Mouse (Mus musculus) E14TG2a.4 (cell line): ENCODE measurements around the gene Moxd1.

Experiments used
- H3K27me3 ChIP-seq: 2 replicates; pipeline ENCODE4 v1.6.1; 2014; ENCODE audit warnings: low read length, control low read depth; ENCODE audit not compliant: insufficient read depth
- H3K36me3 ChIP-seq: 2 replicates; pipeline ENCODE4 v1.6.1; 2014; ENCODE audit warnings: low read length, control low read depth; ENCODE audit not compliant: insufficient read depth
- H3K4me1 ChIP-seq: replicated peaks from 2 replicates; pipeline ENCODE4 v1.6.1; 2014; ENCODE audit warnings: low read depth, low read length, control low read depth
- H3K4me3 ChIP-seq: replicated peaks from 2 replicates; pipeline ENCODE4 v1.5.1; 2014; ENCODE audit warnings: mild to moderate bottlenecking, low read length
- H3K9me3 ChIP-seq: 2 replicates; pipeline ENCODE4 v1.6.1; 2014; ENCODE audit warnings: low read length, control low read depth
- CTCF ChIP-seq: conservative IDR thresholded peaks from 2 replicates; pipeline ENCODE4 v1.5.1; 2014; ENCODE audit warnings: low read length
- NANOG ChIP-seq: IDR thresholded peaks from 2 replicates; pipeline ENCODE4 v1.6.1; 2014; ENCODE audit warnings: borderline replicate concordance, low read length, mixed read lengths
- POU5F1 ChIP-seq: IDR thresholded peaks from 2 replicates; pipeline ENCODE4 v1.6.1; 2014; ENCODE audit warnings: low read length, borderline replicate concordance

The Moxd1 gene

DNA sequence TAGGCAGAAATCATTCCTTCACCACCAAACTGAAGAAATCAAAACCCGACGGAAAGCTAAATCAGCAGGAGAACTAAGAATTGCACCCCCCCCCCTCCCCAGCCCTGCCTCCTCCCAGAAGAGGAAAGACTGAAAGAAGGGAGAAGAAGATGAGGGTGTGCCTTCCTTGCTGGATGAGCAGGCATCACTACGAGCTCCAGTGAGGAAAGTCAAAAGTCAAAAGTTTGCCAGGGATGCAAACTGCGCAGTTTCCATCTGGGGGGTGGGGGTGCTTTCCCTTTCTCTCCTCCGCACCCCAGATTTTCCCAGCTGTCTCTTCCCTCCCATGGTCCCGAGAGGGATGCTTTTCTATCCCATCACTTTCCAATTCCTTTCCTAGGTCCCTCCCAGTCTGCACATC is 406 bp upstream of the Moxd1 start:
- peaks cover 41% of the 10 kb centered on the region for H3K27me3 ChIP-seq
- H3K4me1 ChIP-seq = peaks cover 10% of the 10 kb centered on the region; the same call in 1 of the 2 replicates
- H3K9me3 ChIP-seq = no peaks in the 10 kb centered on the region
- H3K36me3 ChIP-seq = no peaks in the 10 kb centered on the region
- H3K4me3 ChIP-seq = peak overlapping the region; percentile 79
- TF ChIP-seq NANOG = no peak
- TF ChIP-seq CTCF = no peak
- TF ChIP-seq POU5F1 = no peak

DNA sequence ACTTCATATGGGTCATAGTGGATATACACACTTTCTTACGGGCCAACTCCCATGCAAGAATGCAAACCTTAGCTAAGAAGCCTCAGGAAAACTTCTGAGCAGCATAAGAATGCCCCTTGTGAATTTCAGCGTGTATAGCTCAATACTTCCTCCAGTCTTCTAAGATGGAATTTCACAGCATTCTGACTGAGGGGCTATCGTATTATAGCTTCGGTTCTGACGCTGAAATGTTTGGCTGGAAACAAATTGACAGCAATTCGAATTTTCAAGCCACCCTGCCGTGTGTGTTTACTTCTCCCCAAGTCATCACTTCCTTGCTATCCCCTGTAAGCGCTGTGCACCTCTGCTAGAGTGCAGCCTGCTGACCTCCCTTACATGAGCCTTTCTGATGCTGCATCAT is 1.3 kb downstream of the Moxd1 start:
- H3K36me3 ChIP-seq = no peaks in the 10 kb centered on the region
- no peak for TF ChIP-seq NANOG
- TF ChIP-seq CTCF = no peak
- H3K4me1 ChIP-seq = peaks cover 10% of the 10 kb centered on the region; the same call in 1 of the 2 replicates
- no peak overlapping the region for H3K4me3 ChIP-seq
- peaks cover 43% of the 10 kb centered on the region for H3K27me3 ChIP-seq
- H3K9me3 ChIP-seq = no peaks in the 10 kb centered on the region

DNA sequence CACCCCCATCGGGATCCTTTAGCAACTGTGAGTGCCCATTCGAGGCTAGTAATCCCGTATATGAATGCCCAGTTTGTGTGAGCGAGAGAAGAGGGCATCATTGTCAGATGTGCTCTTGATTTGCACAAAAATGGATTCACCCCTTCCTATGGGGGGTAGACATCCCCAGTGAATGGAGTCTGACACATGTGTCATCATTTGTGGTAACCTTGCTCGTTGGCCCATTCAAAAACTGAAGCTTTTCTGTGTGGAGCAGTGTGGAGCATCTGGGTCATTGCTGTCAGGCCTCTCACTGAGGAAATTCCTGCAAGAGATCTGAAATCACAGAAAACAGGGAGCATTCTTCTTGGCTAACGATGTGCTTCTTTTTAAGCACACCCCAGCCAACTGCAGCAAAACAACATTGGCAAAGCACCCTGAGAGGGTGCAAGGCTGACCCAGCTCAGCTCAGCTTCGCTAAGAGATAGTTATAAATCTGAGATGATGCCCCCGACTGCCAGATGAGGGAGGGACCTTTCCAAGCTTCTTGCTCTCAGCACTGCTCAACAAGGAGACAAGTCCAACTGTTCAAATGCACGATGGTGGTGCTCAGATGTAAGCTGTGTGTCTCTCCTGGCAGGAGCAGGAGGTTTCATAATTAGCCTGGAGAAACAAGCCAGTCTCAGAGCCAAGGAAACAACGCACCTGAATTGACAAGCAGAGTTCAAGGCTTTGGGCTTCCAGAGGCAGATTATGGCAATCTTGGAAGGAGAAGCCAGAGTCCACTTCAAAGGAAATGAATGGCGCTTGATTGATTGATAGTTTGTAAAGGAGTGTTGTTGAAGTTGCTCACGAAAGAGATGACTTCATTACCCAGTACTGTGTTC is 5.2 kb downstream of the Moxd1 start:
- H3K4me3 ChIP-seq = no peak overlapping the region
- peaks cover 22% of the 10 kb centered on the region for H3K27me3 ChIP-seq
- TF ChIP-seq POU5F1 (no peak), NANOG (no peak), CTCF (no peak)
- H3K4me1 ChIP-seq = peaks cover 2% of the 10 kb centered on the region; the same call in 1 of the 2 replicates
- no peaks in the 10 kb centered on the region for H3K9me3 ChIP-seq
- no peaks in the 10 kb centered on the region for H3K36me3 ChIP-seq

DNA sequence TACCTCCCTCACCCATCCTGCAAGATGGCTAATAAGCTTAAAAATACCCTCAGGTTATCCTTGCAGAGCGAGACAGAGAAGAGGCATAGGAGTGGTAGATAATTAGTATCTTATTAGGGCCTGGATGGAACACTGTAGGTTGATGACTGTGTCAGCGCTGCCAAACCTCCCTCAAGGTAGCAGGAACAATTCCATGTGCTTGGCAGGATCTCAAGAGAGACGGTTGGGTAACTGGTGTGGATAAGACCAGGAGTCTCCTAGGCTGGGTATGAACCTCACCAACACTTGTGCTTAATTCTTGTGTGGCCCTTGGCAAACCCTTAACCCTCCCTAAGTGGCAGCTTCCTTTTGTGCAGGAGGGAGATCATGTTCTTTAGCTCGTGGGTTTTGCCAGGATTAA is 9.0 kb downstream of the Moxd1 start:
- TF ChIP-seq NANOG = no peak
- TF ChIP-seq CTCF = no peak
- no peak for TF ChIP-seq POU5F1

DNA sequence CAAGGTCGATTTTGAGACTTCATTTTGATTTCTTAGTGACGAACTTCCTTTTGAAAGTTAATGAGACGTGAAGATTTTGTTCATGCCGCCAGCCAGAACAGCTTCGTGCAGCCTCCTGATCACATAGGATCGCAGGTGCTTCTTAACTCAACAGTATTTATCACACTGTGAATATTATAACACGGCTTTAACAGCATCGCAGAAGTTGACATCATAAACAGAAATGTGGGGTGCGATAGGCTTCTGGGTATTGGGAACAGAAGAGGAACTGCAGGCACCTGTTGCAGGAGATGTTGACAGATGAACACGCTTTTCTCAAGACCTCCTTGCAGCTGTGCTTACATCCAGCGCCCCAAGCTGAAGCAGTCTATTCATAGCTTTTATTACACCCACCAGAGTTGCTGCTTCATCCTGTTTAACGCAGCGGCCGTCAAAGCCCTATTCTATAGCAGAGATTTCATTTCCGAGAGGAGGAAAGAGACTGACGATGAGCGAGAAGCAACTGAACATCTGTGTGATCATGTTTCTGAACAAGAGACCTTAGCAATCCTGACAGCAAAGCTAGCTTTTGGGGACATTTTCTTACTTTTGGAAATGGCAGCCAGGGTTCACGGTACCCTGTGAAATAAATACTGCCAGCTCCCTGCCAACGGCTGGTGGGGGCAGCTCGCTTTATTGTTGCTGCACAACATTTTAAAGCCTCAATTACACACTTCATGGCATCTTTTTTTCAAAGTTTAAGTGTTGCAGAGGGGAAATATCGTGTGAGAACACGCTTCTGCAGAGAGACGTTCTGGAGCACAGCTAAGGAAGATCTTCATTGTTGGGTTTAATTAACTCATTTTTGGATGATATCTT is 12.3 kb downstream of the Moxd1 start:
- H3K9me3 ChIP-seq = peaks cover 6% of the 10 kb centered on the region
- TF ChIP-seq CTCF (no peak), NANOG (no peak), POU5F1 (no peak)
- no peaks in the 10 kb centered on the region for H3K4me1 ChIP-seq
- H3K27me3 ChIP-seq = no peaks in the 10 kb centered on the region
- H3K4me3 ChIP-seq = no peak overlapping the region
- no peaks in the 10 kb centered on the region for H3K36me3 ChIP-seq

More for the DNA sequence above, 9.0 kb downstream of the Moxd1 start:
- H3K36me3 ChIP-seq = no peaks in the 10 kb centered on the region
- H3K4me1 ChIP-seq = no peaks in the 10 kb centered on the region
- H3K9me3 ChIP-seq = no peaks in the 10 kb centered on the region
- no peak overlapping the region for H3K4me3 ChIP-seq
- 0 out of 2 replicates have a peak, but pooled peaks cover 2% of the 10 kb centered on the region for H3K27me3 ChIP-seq

DNA sequence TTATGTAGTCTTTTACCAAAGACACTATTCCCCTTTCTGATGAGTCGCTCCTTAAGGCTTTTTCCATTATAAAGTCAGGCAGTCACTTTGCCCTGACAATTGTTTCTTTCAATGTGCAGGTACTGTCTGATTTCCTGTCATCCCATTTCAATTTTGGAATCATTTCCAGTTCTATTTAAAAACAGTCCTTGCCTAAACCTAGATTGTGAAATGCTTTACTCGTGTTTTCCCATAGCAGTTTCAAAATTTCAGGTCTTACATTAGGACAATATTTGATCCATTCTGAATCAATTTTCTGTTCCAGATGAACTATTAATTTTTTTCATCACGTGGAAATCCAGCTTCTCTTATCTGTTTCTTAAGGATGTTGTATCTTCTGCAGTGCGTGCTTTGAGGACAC is 23.5 kb downstream of the Moxd1 start:
- no peaks in the 10 kb centered on the region for H3K36me3 ChIP-seq
- no peak for TF ChIP-seq CTCF
- no peak for TF ChIP-seq POU5F1
- TF ChIP-seq NANOG = no peak
- H3K9me3 ChIP-seq = no peaks in the 10 kb centered on the region
- no peak overlapping the region for H3K4me3 ChIP-seq
- no peaks in the 10 kb centered on the region for H3K4me1 ChIP-seq
- no peaks in the 10 kb centered on the region for H3K27me3 ChIP-seq

DNA sequence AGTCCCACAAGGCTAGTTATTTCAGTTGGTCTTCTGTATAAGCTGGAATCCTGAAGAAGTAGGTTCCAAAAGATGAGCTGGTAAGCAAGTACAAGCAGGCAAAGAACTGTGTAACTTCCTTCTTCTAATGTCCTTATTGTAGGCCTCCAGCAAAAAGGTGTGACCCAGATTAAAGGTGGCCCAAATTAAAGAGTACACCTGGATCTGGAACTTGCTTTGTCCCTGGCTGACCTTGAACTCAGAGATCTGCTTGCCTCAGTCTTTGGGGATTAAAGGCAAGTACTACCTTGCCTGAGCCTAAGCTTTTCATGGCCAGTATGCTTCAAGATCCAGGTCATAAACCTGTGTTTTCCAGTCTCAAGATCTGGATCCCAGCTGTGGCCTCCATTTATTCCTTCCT is 24.8 kb downstream of the Moxd1 start:
- Histone ChIP-seq H3K4me3 (no peak overlapping the region), H3K4me1 (no peaks in the 10 kb centered on the region), H3K36me3 (no peaks in the 10 kb centered on the region), H3K9me3 (no peaks in the 10 kb centered on the region), H3K27me3 (no peaks in the 10 kb centered on the region)
- no peak for TF ChIP-seq CTCF
- TF ChIP-seq POU5F1 = no peak
- no peak for TF ChIP-seq NANOG

DNA sequence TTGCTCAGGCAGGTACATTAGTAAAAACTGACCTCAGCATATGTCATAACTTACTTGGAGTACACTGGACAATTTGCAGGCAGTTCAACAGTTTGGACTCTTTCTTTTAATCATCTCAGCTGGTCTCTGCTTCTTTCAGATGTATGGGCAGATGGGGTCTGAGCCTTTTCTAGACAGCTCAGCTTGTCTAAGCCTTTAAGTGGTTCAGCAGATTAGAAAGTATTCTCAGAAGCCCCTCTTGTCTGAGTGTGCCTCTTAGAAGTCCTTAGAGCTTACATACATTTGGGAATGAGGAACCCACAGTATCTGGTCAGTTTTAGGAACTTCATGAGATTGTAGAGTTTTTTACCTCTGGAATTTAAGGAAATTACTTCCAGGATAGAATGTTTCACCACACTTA is 28.3 kb downstream of the Moxd1 start:
- no peak overlapping the region for H3K4me3 ChIP-seq
- no peaks in the 10 kb centered on the region for H3K9me3 ChIP-seq

More for the DNA sequence above, 28.3 kb downstream of the Moxd1 start:
- Histone ChIP-seq H3K4me1 (no peaks in the 10 kb centered on the region), H3K36me3 (no peaks in the 10 kb centered on the region), H3K27me3 (no peaks in the 10 kb centered on the region)
- TF ChIP-seq NANOG (no peak), CTCF (no peak), POU5F1 (no peak)
